Mouse (Mus musculus): Measurements from ENCODE around the gene Cck.

The Cck gene

GRCm38 (mm10) chr9:121495529-121495928, at the start of gene Cck:
Gene Cck (minus strand): TSS chr9:121495694.
- DNase-seq (ENCODE audit: low read depth), result no peak

DNA sequence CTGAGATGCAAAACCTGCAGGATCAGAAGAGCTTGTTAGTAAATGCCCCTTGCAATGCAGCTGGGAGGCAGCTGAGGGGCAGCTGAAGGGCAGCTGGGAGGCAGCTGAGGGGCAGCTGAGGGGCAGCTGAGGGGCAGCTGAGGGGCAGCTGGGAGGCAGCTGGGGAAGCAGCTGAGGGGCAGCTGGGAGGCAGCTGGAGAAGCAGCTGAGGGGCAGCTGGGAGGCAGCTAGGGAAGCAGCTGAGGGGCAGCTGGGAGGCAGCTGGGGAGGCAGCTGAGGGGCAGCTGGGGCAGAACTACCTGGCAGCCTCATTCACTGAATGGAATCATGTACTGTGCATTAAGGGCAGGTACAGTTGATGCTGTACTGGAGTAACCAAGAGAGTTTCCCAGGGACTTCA, 46.0 kb upstream of the Cck start:
- DNase-seq (ENCODE audit: low read depth), result no peak

DNA sequence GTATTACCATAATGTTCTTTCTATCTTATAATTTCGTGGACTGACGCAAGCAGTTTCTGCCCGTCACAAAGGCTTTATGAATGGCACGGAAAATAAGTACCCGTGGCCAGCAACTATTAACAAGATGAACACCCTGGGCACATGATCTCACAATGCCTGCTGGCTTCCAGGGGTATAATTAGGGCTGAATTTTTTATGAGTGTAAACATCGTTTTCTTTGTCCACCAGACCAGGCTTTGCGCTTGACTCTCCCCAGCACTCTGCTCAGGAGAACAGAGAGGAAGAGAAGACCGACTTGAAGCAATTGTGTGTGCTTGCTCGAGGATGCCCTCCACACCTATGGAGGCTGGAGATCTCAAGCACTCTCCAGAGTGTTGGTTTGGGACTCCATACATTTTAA, 37.1 kb upstream of the Cck start:
- DNase-seq (ENCODE audit: low read depth), result no peak

DNA sequence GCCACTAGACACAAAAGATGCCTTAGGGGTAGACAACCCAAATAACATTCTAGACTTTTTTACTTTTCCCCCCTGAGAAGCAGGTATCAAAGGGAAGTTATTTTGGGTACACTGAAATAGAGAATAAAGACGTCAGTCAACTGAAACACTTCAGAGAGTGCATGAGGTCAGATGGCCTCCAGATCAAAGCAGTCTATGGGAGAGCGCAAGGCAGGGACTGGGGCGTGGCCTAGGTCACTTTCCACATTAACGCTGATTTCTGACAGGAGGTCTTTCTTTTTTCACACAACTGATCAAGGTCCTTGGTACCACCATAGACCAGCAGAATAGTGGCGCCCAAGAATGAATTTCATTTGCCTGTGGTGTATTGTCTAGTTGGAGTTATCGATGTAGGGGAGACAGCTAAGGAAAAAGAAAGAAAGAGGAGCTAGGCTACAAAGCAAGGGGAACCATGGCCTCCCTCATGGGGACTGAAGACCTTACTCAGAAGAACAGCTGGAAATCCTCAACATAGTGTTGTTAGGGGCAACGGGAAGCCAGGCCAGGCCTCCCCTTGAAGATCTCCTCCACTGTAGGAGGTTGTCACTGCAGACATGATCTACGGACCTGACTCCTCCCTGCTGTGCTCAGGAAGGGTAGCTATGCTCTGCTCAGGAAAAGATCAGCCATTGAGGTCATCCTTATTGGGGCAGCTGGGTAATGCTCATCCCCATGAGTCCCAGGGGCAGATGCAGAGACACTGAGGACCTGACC, 33.3 kb upstream of the Cck start:
- no peak for DNase-seq (ENCODE audit: low read depth)

GRCm38 (mm10) chr9:121526171-121526570, 30.7 kb upstream of the Cck start:
- no peak for DNase-seq (ENCODE audit: low read depth)

- DNase-seq (ENCODE audit: low read depth), result no peak
Observed at GRCm38 (mm10) chr9:121520047-121520446, 24.6 kb upstream of the Cck start.

- DNase-seq (ENCODE audit: low read depth), result no peak
Observed at GRCm38 (mm10) chr9:121514462-121514861, 19.0 kb upstream of the Cck start.

- DNase-seq (ENCODE audit: low read depth), result no peak
Observed at GRCm38 (mm10) chr9:121511911-121512310, 16.4 kb upstream of the Cck start.

GRCm38 (mm10) chr9:121506478-121507180, 11.1 kb upstream of the Cck start:
- no peak for DNase-seq (ENCODE audit: low read depth)

GRCm38 (mm10) chr9:121505346-121505745, 9.9 kb upstream of the Cck start:
- no peak for DNase-seq (ENCODE audit: low read depth)

DNA sequence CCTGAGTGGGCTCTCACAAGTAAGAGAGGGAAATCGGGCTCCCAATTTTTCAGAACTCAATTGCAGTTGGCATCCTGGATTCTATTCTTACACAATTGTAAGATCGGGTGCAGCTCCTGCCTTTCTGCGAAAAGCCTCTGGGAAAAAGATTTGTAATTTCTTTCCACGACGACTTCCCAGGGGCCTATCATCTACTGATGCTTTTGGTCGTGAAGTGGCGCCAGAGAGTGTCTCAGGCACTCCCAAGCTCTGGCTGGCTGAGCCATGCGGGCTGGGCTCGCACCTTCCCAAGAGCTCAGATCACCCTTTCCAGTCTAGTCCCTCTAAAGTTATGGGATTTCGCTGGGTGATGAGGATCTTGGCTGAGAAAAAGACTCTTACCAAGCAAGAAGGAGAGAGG, 608 bp upstream of the Cck start:
- DNase-seq (ENCODE audit: low read depth), result no peak

GRCm38 (mm10) chr9:121494006-121494767, 1.3 kb downstream of the Cck start:
- DNase-seq (ENCODE audit: low read depth), result no peak

DNA sequence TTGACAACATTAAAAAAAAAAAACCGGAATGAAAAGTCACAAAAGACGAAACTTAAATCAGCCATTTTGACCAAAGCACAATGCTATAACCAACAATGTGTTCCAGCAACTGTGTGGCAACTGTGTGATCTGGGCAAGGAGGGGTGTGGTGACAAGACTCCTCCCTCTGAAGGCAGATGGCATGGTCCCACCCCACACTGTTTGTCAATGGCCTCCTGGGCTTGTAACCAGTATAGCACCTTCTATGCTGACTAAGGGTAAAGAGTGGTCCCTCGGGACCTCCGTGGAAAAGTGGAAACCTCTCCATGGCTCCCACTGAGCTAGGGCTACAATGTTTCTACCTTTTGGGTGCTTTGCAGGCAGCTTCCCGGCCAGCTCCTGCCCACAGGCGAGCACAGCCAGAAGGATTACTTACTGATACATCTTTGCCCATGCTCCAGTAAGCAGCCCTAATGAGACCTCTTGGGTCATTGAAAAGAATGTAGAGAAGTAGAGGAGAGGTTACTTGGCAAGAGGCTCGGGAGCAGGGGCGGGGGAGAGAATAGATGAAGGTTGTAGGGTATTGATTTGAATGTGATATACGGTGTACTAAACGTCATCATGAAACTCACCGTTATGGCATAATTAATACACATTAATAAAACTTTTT, 3.8 kb downstream of the Cck start:
- DNase-seq (ENCODE audit: low read depth), result no peak

- no peak for DNase-seq (ENCODE audit: low read depth)
Observed at GRCm38 (mm10) chr9:121487216-121487615, 8.3 kb downstream of the Cck start.

DNA sequence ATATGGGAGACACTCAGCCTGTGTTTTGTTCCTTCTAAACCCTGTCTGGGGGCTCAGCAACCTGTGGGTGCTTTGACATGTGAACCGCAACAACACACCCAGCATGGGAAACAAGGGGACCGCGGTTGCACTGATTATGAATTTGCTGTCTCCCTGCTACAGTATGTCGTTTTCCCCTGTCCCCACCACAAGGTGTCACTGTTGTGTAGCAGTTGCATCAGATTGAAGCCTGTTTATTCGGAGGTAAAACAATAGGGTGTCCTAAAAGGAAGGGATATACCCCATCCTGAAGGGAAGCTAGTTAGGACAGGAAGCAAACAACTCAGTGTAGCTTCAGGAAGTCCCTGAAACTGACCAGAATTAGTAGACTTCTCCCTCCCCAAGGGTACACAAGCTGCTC, 16.0 kb downstream of the Cck start:
- peak; percentile 61 for DNase-seq (ENCODE audit: low read depth)

DNA sequence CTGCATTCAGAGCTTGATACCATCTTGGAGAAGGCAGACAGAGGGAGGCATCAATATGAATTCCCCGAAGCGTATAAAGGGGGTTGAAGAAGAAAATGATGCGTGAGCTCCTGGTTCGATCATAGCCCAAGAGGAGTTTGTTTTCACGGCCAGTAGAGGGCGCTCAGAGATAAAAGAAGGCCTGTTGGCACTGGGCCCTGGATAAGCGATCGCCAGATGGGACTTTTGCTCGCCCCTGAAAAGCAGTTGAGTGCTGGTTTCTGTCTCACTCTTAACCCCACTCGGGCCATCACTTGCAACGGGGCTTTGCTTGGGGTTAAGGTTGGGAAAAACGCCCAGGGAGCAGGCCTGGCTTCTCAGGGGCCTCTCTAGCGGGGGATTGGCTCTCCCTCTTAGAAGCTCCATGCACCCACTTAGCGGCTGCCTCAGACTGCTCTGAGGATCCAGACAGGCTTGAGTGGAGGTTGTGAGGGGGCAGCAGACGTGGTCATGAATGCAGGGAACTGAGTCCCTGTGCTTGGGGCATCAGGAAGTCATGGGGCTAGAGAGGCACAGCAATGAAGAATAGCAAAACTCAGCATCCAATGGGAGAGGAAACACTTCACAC, 18.1 kb downstream of the Cck start:
- DNase-seq (ENCODE audit: low read depth), result peak; percentile 52

- no peak for DNase-seq (ENCODE audit: low read depth)
Observed at GRCm38 (mm10) chr9:121475488-121476452, 19.7 kb downstream of the Cck start.

DNA sequence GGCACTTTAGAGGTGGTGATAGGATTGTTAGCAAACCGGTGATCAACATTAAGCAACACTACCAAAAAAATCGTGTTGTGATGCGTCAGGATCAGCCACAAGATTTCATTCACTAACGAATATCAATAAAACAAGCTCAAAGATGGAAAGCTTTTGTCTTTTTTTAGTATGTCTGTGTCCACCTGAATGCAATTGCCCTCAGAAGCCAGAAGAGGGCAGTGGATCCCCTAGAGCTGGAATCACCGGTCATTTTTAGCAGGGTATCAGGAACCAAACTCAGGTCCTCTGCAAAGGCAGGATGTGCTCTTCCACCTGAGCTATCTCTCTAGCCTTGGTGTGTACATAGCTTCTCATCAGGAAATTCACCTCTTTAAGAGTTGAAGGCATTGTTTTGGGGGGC, 20.7 kb downstream of the Cck start:
- DNase-seq (ENCODE audit: low read depth), result no peak

- no peak for DNase-seq (ENCODE audit: low read depth)
Observed at GRCm38 (mm10) chr9:121469711-121470110, 25.8 kb downstream of the Cck start.

GRCm38 (mm10) chr9:121467460-121467859, 28.0 kb downstream of the Cck start:
- DNase-seq (ENCODE audit: low read depth), result no peak

DNA sequence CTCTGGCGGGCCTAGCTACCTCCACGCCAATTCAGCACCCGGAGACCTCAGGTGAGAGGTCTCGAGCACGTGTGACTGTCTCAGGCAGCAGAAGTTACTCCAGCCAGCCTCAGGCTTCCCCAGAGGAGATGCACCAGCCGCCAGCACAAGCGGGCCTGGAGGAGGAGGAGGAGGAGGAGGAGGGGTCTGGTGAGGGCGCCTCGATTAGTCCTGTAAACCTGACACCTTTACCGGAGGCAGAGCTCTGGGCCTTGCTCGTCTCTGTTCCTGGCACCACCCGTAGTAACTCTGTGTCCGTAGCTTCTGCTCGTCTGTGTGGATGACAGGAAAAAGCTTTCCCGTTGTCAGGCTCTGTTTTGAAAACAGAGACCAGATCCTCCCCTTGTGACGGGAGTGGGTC, 35.0 kb downstream of the Cck start:
- no peak for DNase-seq (ENCODE audit: low read depth)

Measured in c-Kit-positive CD71-positive TER-119-negative erythroid progenitor cells, embryonic 14.5 days (primary cell).